Mouse (Mus musculus): ENCODE measurements at regions not wholly inside any gene's neighbourhood (a gene's known extent, or its start where the extent isn't known, plus 50 kb on each side); places are given as distances from the start of the nearest gene placed in this dataset.

DNA sequence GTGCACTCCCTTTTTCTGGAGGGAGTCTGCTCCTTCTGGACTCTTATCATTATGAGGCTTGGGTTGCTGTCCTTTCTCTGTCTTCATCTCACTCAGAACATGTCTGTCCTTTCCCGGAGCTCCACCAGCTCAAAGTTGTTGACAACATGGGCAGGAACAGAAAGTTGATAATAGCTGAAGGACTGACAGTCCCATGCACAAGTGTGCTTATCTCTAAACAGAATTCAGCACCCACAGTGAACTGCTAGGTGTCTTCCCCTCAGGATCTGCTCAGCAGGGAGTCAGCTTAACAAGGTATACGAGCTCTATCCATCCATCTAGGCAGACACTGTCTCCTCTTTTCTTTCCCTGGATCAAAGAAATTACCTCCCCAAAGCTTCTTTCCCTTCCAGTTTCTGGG is 89.2 kb upstream of the Rab11fip2 start:
- H3K27me3 ChIP-seq (replicated peaks) = no peaks in the 10 kb centered on the region
- no peaks in the 10 kb centered on the region for H3K9me3 ChIP-seq (replicated peaks; ENCODE audit: low read length)
- no peaks in the 10 kb centered on the region for H3K4me1 ChIP-seq (ENCODE audit: control insufficient read depth in 1 of 2, insufficient read depth in 2 of 2)
- H3K9ac ChIP-seq (ENCODE audit: insufficient read depth, low read depth) = no peak overlapping the region
- dilution Hi-C loops (cut with MboI; ENCODE audit: extremely low pct_ligation_motif_present, extremely low pct_unique_long_range_greater_than_20kb, low sequenced_read_pairs) (no loop called here), in situ Hi-C loops (cut with MboI; ENCODE audit: low pct_ligation_motif_present, low pct_unique_long_range_greater_than_20kb, low sequenced_read_pairs) (no loop called here)
- H3K36me3 ChIP-seq (replicated peaks in 1 of 2; ENCODE audit: control insufficient read depth in 1 of 2, insufficient read depth in 1 of 2, low read length in 1 of 2) = no peaks in the 10 kb centered on the region
- no peak overlapping the region for H3K27ac ChIP-seq (ENCODE audit: insufficient read depth, low read depth)
- H3K4me3 ChIP-seq (replicated peaks in 1 of 3; ENCODE audit: low read depth in 2 of 3, low read length in 2 of 3, poor library complexity in 1 of 3) = no peak overlapping the region
- no peaks in the 10 kb centered on the region for H3K79me2 ChIP-seq (replicated peaks; ENCODE audit: control insufficient read depth, extremely low read depth, insufficient read depth, poor library complexity, severe bottlenecking)
- DNase-seq (ENCODE audit: extremely low read depth) = no peak
- no peak for TF ChIP-seq MAX (IDR thresholded peaks at IDR 0.05; ENCODE audit: low read length)
- no peak for TF ChIP-seq MEF2A (IDR thresholded peaks at IDR 0.05; ENCODE audit: borderline replicate concordance, low read depth, low read length)
- no peak for TF ChIP-seq ZMIZ1 (IDR thresholded peaks at IDR 0.05; ENCODE audit: low read depth, low read length)
- TF ChIP-seq ZC3H11A (IDR thresholded peaks at IDR 0.05; ENCODE audit: low read depth, low read length) = no peak
- no peak for TF ChIP-seq MAZ (IDR thresholded peaks at IDR 0.05; ENCODE audit: low read depth, low read length)
- TF ChIP-seq HCFC1 (IDR thresholded peaks at IDR 0.05; ENCODE audit: low read depth, low read length) = no peak
- TF ChIP-seq USF1 (IDR thresholded peaks at IDR 0.05; ENCODE audit: low read depth, low read length) = no peak
- TF ChIP-seq SMC3 (IDR thresholded peaks at IDR 0.05; ENCODE audit: low read depth, low read length) = no peak
- TF ChIP-seq RAD21 (IDR thresholded peaks at IDR 0.05; ENCODE audit: low read depth, low read length) = no peak
- H3K4me2 ChIP-seq (ENCODE audit: insufficient read depth, low read depth, poor library complexity, severe bottlenecking) = no peak overlapping the region

GRCm38 (mm10) chr19:60030212-60030788 is 86.8 kb upstream of the Rab11fip2 start:
- dilution Hi-C loops (cut with MboI; ENCODE audit: extremely low pct_ligation_motif_present, extremely low pct_unique_long_range_greater_than_20kb, low sequenced_read_pairs) (no loop called here), in situ Hi-C loops (cut with MboI; ENCODE audit: low pct_ligation_motif_present, low pct_unique_long_range_greater_than_20kb, low sequenced_read_pairs) (no loop called here)
- DNase-seq (ENCODE audit: extremely low read depth) = no peak
- H3K27ac ChIP-seq (ENCODE audit: insufficient read depth, low read depth) = no peak overlapping the region
- H3K9me3 ChIP-seq (replicated peaks; ENCODE audit: low read length) = no peaks in the 10 kb centered on the region
- H3K9ac ChIP-seq (ENCODE audit: insufficient read depth, low read depth) = no peak overlapping the region
- no peak for TF ChIP-seq POLR2A (IDR thresholded peaks at IDR 0.05; ENCODE audit: low read depth, low read length)
- no peaks in the 10 kb centered on the region for H3K27me3 ChIP-seq (replicated peaks)
- H3K4me1 ChIP-seq (ENCODE audit: control insufficient read depth in 1 of 2, insufficient read depth in 2 of 2) = no peaks in the 10 kb centered on the region
- no peaks in the 10 kb centered on the region for H3K79me2 ChIP-seq (replicated peaks; ENCODE audit: control insufficient read depth, extremely low read depth, insufficient read depth, poor library complexity, severe bottlenecking)
- no peak overlapping the region for H3K4me2 ChIP-seq (ENCODE audit: insufficient read depth, low read depth, poor library complexity, severe bottlenecking)
- H3K4me3 ChIP-seq (replicated peaks in 1 of 3; ENCODE audit: low read depth in 2 of 3, low read length in 2 of 3, poor library complexity in 1 of 3) = no peak overlapping the region
- no peaks in the 10 kb centered on the region for H3K36me3 ChIP-seq (replicated peaks in 1 of 2; ENCODE audit: control insufficient read depth in 1 of 2, insufficient read depth in 1 of 2, low read length in 1 of 2)

DNA sequence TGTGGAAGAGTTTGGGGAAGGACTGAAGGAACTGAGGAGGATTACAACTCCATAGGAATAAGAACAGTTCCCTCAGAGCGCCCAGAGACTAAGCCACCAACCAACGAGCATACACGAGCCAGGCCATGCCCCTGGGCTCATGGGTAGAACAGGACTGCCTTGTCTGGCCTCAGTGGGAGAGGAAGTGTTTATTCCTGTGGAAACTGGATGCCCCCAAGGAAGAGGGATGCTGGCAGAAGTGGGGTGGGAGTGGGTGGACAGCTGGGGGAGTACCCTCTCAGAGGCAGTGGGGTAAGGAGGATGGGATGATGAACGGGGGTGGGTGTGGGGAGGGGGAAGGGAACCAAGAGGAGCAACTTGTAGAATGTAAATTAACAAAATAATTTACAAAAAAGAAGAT is 86.3 kb upstream of the Rab11fip2 start:
- TF ChIP-seq TCF12 (IDR thresholded peaks at IDR 0.05; ENCODE audit: low read depth, low read length) (no peak), RCOR1 (conservative IDR thresholded peaks at IDR 0.05; ENCODE audit: low read depth, low read length) (no peak), KAT2A (IDR thresholded peaks at IDR 0.05; ENCODE audit: insufficient replicate concordance, low read length) (no peak), MAZ (IDR thresholded peaks at IDR 0.05; ENCODE audit: low read depth, low read length) (no peak), MEF2A (IDR thresholded peaks at IDR 0.05; ENCODE audit: borderline replicate concordance, low read depth, low read length) (no peak), E2F4 (IDR thresholded peaks at IDR 0.05; ENCODE audit: insufficient replicate concordance, low read depth, low read length) (no peak), UBTF (IDR thresholded peaks at IDR 0.05; ENCODE audit: low read depth, low read length) (no peak), JUN (IDR thresholded peaks at IDR 0.05; ENCODE audit: insufficient read depth, low read depth, low read length) (no peak), NELFE (IDR thresholded peaks at IDR 0.05; ENCODE audit: low read depth, low read length) (no peak), CHD2 (IDR thresholded peaks at IDR 0.05; ENCODE audit: low read length) (no peak), MAX (IDR thresholded peaks at IDR 0.05; ENCODE audit: low read length) (no peak)
- Histone ChIP-seq H3K4me1 (ENCODE audit: control insufficient read depth in 1 of 2, insufficient read depth in 2 of 2) (no peaks in the 10 kb centered on the region), H3K79me2 (replicated peaks; ENCODE audit: control insufficient read depth, extremely low read depth, insufficient read depth, poor library complexity, severe bottlenecking) (no peaks in the 10 kb centered on the region), H3K4me3 (replicated peaks in 1 of 3; ENCODE audit: low read depth in 2 of 3, low read length in 2 of 3, poor library complexity in 1 of 3) (no peak overlapping the region), H3K9ac (ENCODE audit: insufficient read depth, low read depth) (no peak overlapping the region), H3K27me3 (replicated peaks) (no peaks in the 10 kb centered on the region), H3K27ac (ENCODE audit: insufficient read depth, low read depth) (no peak overlapping the region), H3K4me2 (ENCODE audit: insufficient read depth, low read depth, poor library complexity, severe bottlenecking) (no peak overlapping the region), H3K36me3 (replicated peaks in 1 of 2; ENCODE audit: control insufficient read depth in 1 of 2, insufficient read depth in 1 of 2, low read length in 1 of 2) (no peaks in the 10 kb centered on the region), H3K9me3 (replicated peaks; ENCODE audit: low read length) (no peaks in the 10 kb centered on the region)
- DNase-seq (ENCODE audit: extremely low read depth) = no peak
- in situ Hi-C loops (cut with MboI; ENCODE audit: low pct_ligation_motif_present, low pct_unique_long_range_greater_than_20kb, low sequenced_read_pairs) = no loop called here
- dilution Hi-C loops (cut with MboI; ENCODE audit: extremely low pct_ligation_motif_present, extremely low pct_unique_long_range_greater_than_20kb, low sequenced_read_pairs) = no loop called here
